Mouse (Mus musculus) fat pad, adult 2 months (tissue): ENCODE results near the gene Sel1l3.

ENCODE experiments used
- DNase-seq: peaks from one replicate; pipeline ENCODE4 v3.0.0-alpha.2; 2011; ENCODE audit warnings: low read depth, low spot score; ENCODE audit errors: extremely low read depth

Sel1l3 gene

GRCm38 (mm10) chr5:53105716-53106115 is 108.0 kb downstream of the Sel1l3 start:
- DNase-seq, result no peak

GRCm38 (mm10) chr5:53104177-53104855 is 109.4 kb downstream of the Sel1l3 start:
- DNase-seq, result no peak

- DNase-seq, result no peak
Measured at GRCm38 (mm10) chr5:53101848-53102473, 111.8 kb downstream of the Sel1l3 start.

- DNase-seq, result no peak
Measured at GRCm38 (mm10) chr5:53091331-53091730, 122.4 kb downstream of the Sel1l3 start.

- DNase-seq, result no peak
Measured at GRCm38 (mm10) chr5:53087452-53087851, 126.3 kb downstream of the Sel1l3 start.

- DNase-seq, result no peak
Measured at GRCm38 (mm10) chr5:53078453-53078852, 135.3 kb downstream of the Sel1l3 start.

GRCm38 (mm10) chr5:53074553-53074952 is 139.2 kb downstream of the Sel1l3 start:
- DNase-seq, result no peak

- DNase-seq, result no peak
Measured at GRCm38 (mm10) chr5:53061532-53062130, 152.1 kb downstream of the Sel1l3 start.
